Mouse (Mus musculus) midbrain, embryonic 13.5 days (tissue): Measurements from ENCODE around the gene Gm20517. TPM values are rescaled to one million over a fixed set of nuclear protein-coding genes. Genes with fewer than 3 reads are reported as not detected.

ENCODE experiments used
- ATAC-seq: fragments of 200-750 bp; cut with Nextera tagmentation; 2 replicates; pipeline ENCODE4 v1.8.0; 2017; ENCODE audit warnings: mild to moderate bottlenecking, moderate TSS enrichment, moderate library complexity
- H3K27ac ChIP-seq: fragments of 300-500 bp; sonication (generic); 2 replicates; pipeline ENCODE4 v1.5.1; 2015; ENCODE audit warnings: inconsistent platforms, mild to moderate bottlenecking, moderate library complexity
- H3K27me3 ChIP-seq: fragments of 300-500 bp; sonication (generic); 2 replicates; pipeline ENCODE4 v1.6.1; 2015; ENCODE audit warnings: mild to moderate bottlenecking, inconsistent platforms
- H3K36me3 ChIP-seq: fragments of 300-500 bp; sonication (generic); 2 replicates; pipeline ENCODE4 v1.6.1; 2015; ENCODE audit warnings: mild to moderate bottlenecking, inconsistent platforms
- H3K4me1 ChIP-seq: fragments of 300-500 bp; sonication (generic); replicated peaks from 2 replicates; pipeline ENCODE4 v1.6.1; 2015; ENCODE audit warnings: inconsistent platforms
- H3K4me2 ChIP-seq: fragments of 300-500 bp; sonication (generic); replicated peaks from 2 replicates; pipeline ENCODE4 v1.6.1; 2015; ENCODE audit warnings: moderate library complexity, mild to moderate bottlenecking, inconsistent platforms
- H3K4me3 ChIP-seq: fragments of 300-500 bp; sonication (generic); replicated peaks from 2 replicates; pipeline ENCODE4 v1.5.1; 2015; ENCODE audit warnings: mild to moderate bottlenecking, inconsistent platforms
- H3K9ac ChIP-seq: fragments of 300-500 bp; sonication (generic); replicated peaks from 2 replicates; pipeline ENCODE4 v1.6.1; 2015; ENCODE audit warnings: mild to moderate bottlenecking, inconsistent platforms
- H3K9me3 ChIP-seq: fragments of 300-500 bp; sonication (generic); 2 replicates; pipeline ENCODE4 v1.6.1; 2016; ENCODE audit warnings: mild to moderate bottlenecking, inconsistent platforms
- WGBS: fragments of 180-500 bp; shearing (Covaris S2); methylation state at CpG from one replicate; pipeline ENCODE4 v1.1.7; 2015; 5-methylcytosine and 5-hydroxymethylcytosine counted together
- polyA plus RNA-seq: library from polyadenylated mRNA; unstranded; fragments of >200 nt; fragmentation: Nextera tagmentation; extraction: Ambion mirVana; gene quantifications from 2 replicates; pipeline ENCODE4 v1.2.1, GENCODE M21; 2015

Gm20517 gene
- polyA plus RNA-seq, 1 experiment from 2014 or later: 2.4 TPM

GRCm38 (mm10) chr17:47706196-47706595 lies 94.8 kb downstream of the Gm20517 start:
- 84% methylated on average over 1 of the region's 1 CpGs for WGBS
- ATAC-seq: no peak
- no peak overlapping the region for H3K4me2 ChIP-seq

GRCm38 (mm10) chr17:47707961-47708360 lies 96.6 kb downstream of the Gm20517 start:
- peaks cover 17% of the 10 kb centered on the region for H3K36me3 ChIP-seq
- H3K27ac ChIP-seq: no peak overlapping the region
- H3K9ac ChIP-seq: no peak overlapping the region
- WGBS: 83% methylated on average over 3 of the region's 3 CpGs
- peaks cover 2% of the 10 kb centered on the region; the same call in 1 of the 2 replicates for H3K27me3 ChIP-seq
- H3K4me1 ChIP-seq: no peaks in the 10 kb centered on the region
- no peak overlapping the region for H3K4me3 ChIP-seq
- no peaks in the 10 kb centered on the region for H3K9me3 ChIP-seq
- H3K4me2 ChIP-seq: no peak overlapping the region
- ATAC-seq: no peak

More at GRCm38 (mm10) chr17:47706196-47706595, 94.8 kb downstream of the Gm20517 start:
- Histone ChIP-seq H3K4me1 (no peaks in the 10 kb centered on the region), H3K27me3 (peaks cover 8% of the 10 kb centered on the region; the same call in 1 of the 2 replicates), H3K27ac (no peak overlapping the region), H3K4me3 (no peak overlapping the region), H3K9ac (no peak overlapping the region), H3K9me3 (no peaks in the 10 kb centered on the region), H3K36me3 (peaks cover 34% of the 10 kb centered on the region)

GRCm38 (mm10) chr17:47708972-47709371 lies 97.6 kb downstream of the Gm20517 start:
- Histone ChIP-seq H3K4me3 (no peak overlapping the region), H3K27ac (no peak overlapping the region), H3K9me3 (no peaks in the 10 kb centered on the region), H3K27me3 (no peaks in the 10 kb centered on the region), H3K4me2 (no peak overlapping the region), H3K36me3 (peaks cover 6% of the 10 kb centered on the region; the same call in 1 of the 2 replicates), H3K9ac (no peak overlapping the region), H3K4me1 (no peaks in the 10 kb centered on the region)
- WGBS: 77% methylated on average over 4 of the region's 4 CpGs
- ATAC-seq: no peak

- H3K9me3 ChIP-seq: no peaks in the 10 kb centered on the region
- H3K4me1 ChIP-seq: no peaks in the 10 kb centered on the region
- H3K4me2 ChIP-seq: no peak overlapping the region
- H3K4me3 ChIP-seq: no peak overlapping the region
- no peak overlapping the region for H3K27ac ChIP-seq
- H3K9ac ChIP-seq: no peak overlapping the region
- H3K36me3 ChIP-seq: no peaks in the 10 kb centered on the region
- ATAC-seq: no peak
- 84% methylated on average over 3 of the region's 3 CpGs for WGBS
- H3K27me3 ChIP-seq: no peaks in the 10 kb centered on the region
Observed at GRCm38 (mm10) chr17:47710036-47710435, 98.6 kb downstream of the Gm20517 start.

- H3K4me1 ChIP-seq: no peaks in the 10 kb centered on the region
- 71% methylated on average over 6 of the region's 6 CpGs for WGBS
- no peaks in the 10 kb centered on the region for H3K27me3 ChIP-seq
- H3K36me3 ChIP-seq: no peaks in the 10 kb centered on the region
- H3K9me3 ChIP-seq: no peaks in the 10 kb centered on the region
- no peak overlapping the region for H3K9ac ChIP-seq
- H3K27ac ChIP-seq: no peak overlapping the region
- H3K4me3 ChIP-seq: no peak overlapping the region
- 0 out of 2 replicates have a peak, but pooled peaks have one; percentile 30 for ATAC-seq
- H3K4me2 ChIP-seq: no peak overlapping the region
Observed at GRCm38 (mm10) chr17:47711883-47712282, 100.5 kb downstream of the Gm20517 start.

- Histone ChIP-seq H3K36me3 (no peaks in the 10 kb centered on the region), H3K27me3 (no peaks in the 10 kb centered on the region), H3K9ac (0 out of 2 replicates have a peak overlapping the region, but pooled peaks have one; percentile 20), H3K4me2 (no peak overlapping the region), H3K4me3 (no peak overlapping the region), H3K9me3 (no peaks in the 10 kb centered on the region), H3K27ac (no peak overlapping the region), H3K4me1 (no peaks in the 10 kb centered on the region)
- no peak for ATAC-seq
- WGBS: 51% methylated on average over 10 of the region's 22 CpGs
Observed at GRCm38 (mm10) chr17:47712889-47713571, 101.6 kb downstream of the Gm20517 start.

GRCm38 (mm10) chr17:47715037-47715436 lies 103.6 kb downstream of the Gm20517 start:
- Histone ChIP-seq H3K9ac (no peak overlapping the region), H3K27ac (no peak overlapping the region), H3K4me2 (no peak overlapping the region), H3K27me3 (no peaks in the 10 kb centered on the region), H3K9me3 (no peaks in the 10 kb centered on the region), H3K4me1 (no peaks in the 10 kb centered on the region), H3K4me3 (no peak overlapping the region), H3K36me3 (no peaks in the 10 kb centered on the region)
- 70% methylated on average over 3 of the region's 3 CpGs for WGBS
- ATAC-seq: no peak

GRCm38 (mm10) chr17:47721183-47721582 lies 109.8 kb downstream of the Gm20517 start:
- Histone ChIP-seq H3K4me3 (no peak overlapping the region), H3K4me2 (no peak overlapping the region), H3K27me3 (no peaks in the 10 kb centered on the region), H3K27ac (no peak overlapping the region), H3K36me3 (no peaks in the 10 kb centered on the region), H3K9me3 (no peaks in the 10 kb centered on the region), H3K4me1 (no peaks in the 10 kb centered on the region), H3K9ac (no peak overlapping the region)
- WGBS: 89% methylated on average over 4 of the region's 4 CpGs
- ATAC-seq: no peak

GRCm38 (mm10) chr17:47726566-47726965 lies 115.2 kb downstream of the Gm20517 start, which contains the start of gene Pgc:
Gene Pgc, plus strand, starts transcription at chr17:47726842.
- ATAC-seq: no peak
- Histone ChIP-seq H3K9ac (no peak within 1 kb of the TSS), H3K27ac (no peak within 1 kb of the TSS), H3K4me3 (no peak within 1 kb of the TSS), H3K27me3 (no peaks in the 10 kb centered on the region), H3K36me3 (no peaks in the 10 kb centered on the region), H3K4me2 (no peak within 1 kb of the TSS), H3K4me1 (no peaks in the 10 kb centered on the region), H3K9me3 (no peaks in the 10 kb centered on the region)
- WGBS: 86% methylated on average over 11 of the region's 11 CpGs

- Histone ChIP-seq H3K27me3 (no peaks in the 10 kb centered on the region), H3K4me2 (no peak overlapping the region), H3K4me1 (no peaks in the 10 kb centered on the region), H3K27ac (no peak overlapping the region), H3K9me3 (no peaks in the 10 kb centered on the region), H3K9ac (no peak overlapping the region), H3K4me3 (no peak overlapping the region), H3K36me3 (no peaks in the 10 kb centered on the region)
- WGBS: 45% methylated on average over 24 of the region's 24 CpGs
- ATAC-seq: no peak
Observed at GRCm38 (mm10) chr17:47730633-47731575, 119.5 kb downstream of the Gm20517 start.
